Mouse (Mus musculus) midbrain, embryonic 13.5 days (tissue): ENCODE data around the gene A230050P20Rik. TPM values are rescaled to one million over a fixed set of nuclear protein-coding genes. Genes with fewer than 3 reads are reported as not detected.

Experiments used
- ATAC-seq: fragments of 200-750 bp; cut with Nextera tagmentation; 2 replicates; pipeline ENCODE4 v1.8.0; 2017; ENCODE audit warnings: mild to moderate bottlenecking, moderate TSS enrichment, moderate library complexity
- H3K27ac ChIP-seq: fragments of 300-500 bp; sonication (generic); 2 replicates; pipeline ENCODE4 v1.5.1; 2015; ENCODE audit warnings: inconsistent platforms, mild to moderate bottlenecking, moderate library complexity
- H3K27me3 ChIP-seq: fragments of 300-500 bp; sonication (generic); 2 replicates; pipeline ENCODE4 v1.6.1; 2015; ENCODE audit warnings: mild to moderate bottlenecking, inconsistent platforms
- H3K36me3 ChIP-seq: fragments of 300-500 bp; sonication (generic); 2 replicates; pipeline ENCODE4 v1.6.1; 2015; ENCODE audit warnings: mild to moderate bottlenecking, inconsistent platforms
- H3K4me1 ChIP-seq: fragments of 300-500 bp; sonication (generic); replicated peaks from 2 replicates; pipeline ENCODE4 v1.6.1; 2015; ENCODE audit warnings: inconsistent platforms
- H3K4me2 ChIP-seq: fragments of 300-500 bp; sonication (generic); replicated peaks from 2 replicates; pipeline ENCODE4 v1.6.1; 2015; ENCODE audit warnings: moderate library complexity, mild to moderate bottlenecking, inconsistent platforms
- H3K4me3 ChIP-seq: fragments of 300-500 bp; sonication (generic); replicated peaks from 2 replicates; pipeline ENCODE4 v1.5.1; 2015; ENCODE audit warnings: mild to moderate bottlenecking, inconsistent platforms
- H3K9ac ChIP-seq: fragments of 300-500 bp; sonication (generic); replicated peaks from 2 replicates; pipeline ENCODE4 v1.6.1; 2015; ENCODE audit warnings: mild to moderate bottlenecking, inconsistent platforms
- H3K9me3 ChIP-seq: fragments of 300-500 bp; sonication (generic); 2 replicates; pipeline ENCODE4 v1.6.1; 2016; ENCODE audit warnings: mild to moderate bottlenecking, inconsistent platforms
- WGBS: fragments of 180-500 bp; shearing (Covaris S2); methylation state at CpG from one replicate; pipeline ENCODE4 v1.1.7; 2015; 5-methylcytosine and 5-hydroxymethylcytosine counted together
- polyA plus RNA-seq: library from polyadenylated mRNA; unstranded; fragments of >200 nt; fragmentation: Nextera tagmentation; extraction: Ambion mirVana; gene quantifications from 2 replicates; pipeline ENCODE4 v1.2.1, GENCODE M21; 2015

The A230050P20Rik gene
- polyA plus RNA-seq, 1 experiment from 2014 or later: 0.94 TPM

- H3K4me3 ChIP-seq: no peak overlapping the region
- ATAC-seq: no peak
- no peaks in the 10 kb centered on the region for H3K27me3 ChIP-seq
- no peak overlapping the region for H3K9ac ChIP-seq
- 94% methylated on average over 5 of the region's 5 CpGs for WGBS
- H3K4me2 ChIP-seq: no peak overlapping the region
- H3K36me3 ChIP-seq: peaks cover 62% of the 10 kb centered on the region
- H3K27ac ChIP-seq: no peak overlapping the region
- no peaks in the 10 kb centered on the region for H3K9me3 ChIP-seq
- peaks cover 13% of the 10 kb centered on the region for H3K4me1 ChIP-seq
Measured at GRCm38 (mm10) chr9:20890411-20890810, 22.0 kb downstream of the A230050P20Rik start.

GRCm38 (mm10) chr9:20891339-20892103 is 23.1 kb downstream of the A230050P20Rik start:
- no peaks in the 10 kb centered on the region for H3K27me3 ChIP-seq
- H3K4me2 ChIP-seq: no peak overlapping the region
- no peak overlapping the region for H3K9ac ChIP-seq
- no peak overlapping the region for H3K4me3 ChIP-seq
- WGBS: 89% methylated on average over 26 of the region's 26 CpGs
- ATAC-seq: no peak
- H3K36me3 ChIP-seq: peaks cover 73% of the 10 kb centered on the region
- H3K4me1 ChIP-seq: peaks cover 13% of the 10 kb centered on the region
- no peak overlapping the region for H3K27ac ChIP-seq
- no peaks in the 10 kb centered on the region for H3K9me3 ChIP-seq

DNA sequence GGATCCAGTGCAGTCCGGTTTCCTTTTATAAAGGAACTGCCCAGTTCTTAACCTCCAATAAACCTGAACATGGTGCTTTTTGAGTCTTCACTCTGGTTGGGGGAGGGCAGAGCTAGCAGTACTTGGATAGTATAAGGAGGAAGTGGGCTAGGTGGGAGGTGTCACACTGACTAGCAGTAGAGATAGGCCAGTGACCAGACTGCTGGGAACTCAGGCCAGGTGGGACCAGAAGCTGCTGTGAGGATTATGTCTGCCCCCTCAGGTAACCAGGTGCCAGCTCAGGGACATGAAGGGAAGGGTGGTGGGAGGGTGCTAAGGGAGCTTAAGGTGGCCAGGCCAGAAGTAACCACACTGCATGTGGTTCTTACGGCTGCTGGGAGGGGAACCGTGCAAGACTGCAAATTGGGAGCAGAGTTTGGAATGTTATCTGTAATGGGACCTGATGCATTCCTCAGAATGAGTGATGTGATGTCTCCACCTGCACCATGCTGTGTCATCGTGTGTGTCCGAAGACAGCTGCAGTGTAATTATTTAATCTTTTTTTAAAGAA is 23.7 kb downstream of the A230050P20Rik start:
- Histone ChIP-seq H3K36me3 (peaks cover 77% of the 10 kb centered on the region), H3K9me3 (no peaks in the 10 kb centered on the region), H3K27ac (no peak overlapping the region), H3K27me3 (no peaks in the 10 kb centered on the region), H3K4me2 (no peak overlapping the region), H3K4me3 (no peak overlapping the region), H3K9ac (no peak overlapping the region), H3K4me1 (peaks cover 17% of the 10 kb centered on the region)
- 80% methylated on average over 5 of the region's 5 CpGs for WGBS
- no peak for ATAC-seq

DNA sequence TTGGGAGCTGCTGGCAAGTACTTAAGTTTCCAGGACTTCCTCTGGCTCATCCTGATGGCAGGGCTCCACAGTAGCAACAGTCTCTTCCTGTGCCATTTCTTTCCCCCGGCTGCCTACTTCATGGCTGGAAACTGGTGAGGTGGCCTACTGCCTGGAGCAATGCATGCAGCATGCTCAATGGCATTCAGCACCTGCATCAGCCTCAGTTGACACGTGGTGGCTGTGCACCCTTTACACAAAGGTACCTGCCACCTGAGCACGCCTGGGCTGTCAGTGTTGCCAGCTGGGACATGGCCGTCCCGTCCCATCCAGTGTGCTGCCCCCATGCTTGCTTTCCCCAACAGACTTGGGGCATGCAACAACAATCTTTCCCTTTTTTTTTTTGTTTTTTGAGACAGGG is 24.6 kb downstream of the A230050P20Rik start:
- Histone ChIP-seq H3K4me2 (no peak overlapping the region), H3K36me3 (peaks cover 77% of the 10 kb centered on the region), H3K27me3 (no peaks in the 10 kb centered on the region), H3K9ac (no peak overlapping the region), H3K4me1 (peaks cover 24% of the 10 kb centered on the region), H3K4me3 (no peak overlapping the region), H3K9me3 (no peaks in the 10 kb centered on the region), H3K27ac (no peak overlapping the region)
- 71% methylated on average over 5 of the region's 5 CpGs for WGBS
- ATAC-seq: no peak

DNA sequence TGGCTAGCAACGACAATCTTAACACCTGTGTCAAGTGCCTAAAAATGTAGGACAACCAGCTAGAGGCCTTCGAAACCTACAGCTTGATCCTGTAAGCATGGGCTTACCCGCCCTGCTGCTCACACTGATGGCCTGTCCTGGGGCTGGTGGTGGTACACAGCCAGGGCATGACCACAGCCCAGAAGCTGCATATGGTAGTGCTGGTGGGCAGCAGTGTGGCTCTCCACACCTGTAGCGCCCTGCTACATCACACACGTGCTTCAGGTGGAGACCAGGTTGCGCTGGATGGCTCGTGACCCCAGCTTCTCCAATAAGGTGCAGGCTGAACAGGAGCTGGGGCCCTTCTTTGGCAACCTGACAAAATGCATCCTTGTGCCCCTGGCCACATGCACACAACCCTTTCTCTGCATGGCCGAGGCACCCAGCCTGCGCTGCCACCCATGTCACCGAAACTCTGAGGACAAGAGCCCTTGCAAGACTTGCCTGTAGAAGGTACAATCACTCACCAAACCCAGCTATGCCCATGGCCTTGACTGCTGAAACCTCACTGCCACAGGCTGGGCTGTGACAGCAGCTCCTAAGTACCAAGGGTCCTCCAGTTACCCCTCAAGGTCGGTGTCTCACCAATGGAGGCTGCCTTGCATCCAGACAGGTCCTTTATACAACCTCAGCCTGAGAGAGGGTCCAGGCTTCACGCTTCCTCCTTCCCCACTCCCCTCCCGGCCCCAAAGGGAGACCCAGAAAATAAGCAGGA is 25.3 kb downstream of the A230050P20Rik start:
- no peak overlapping the region for H3K9ac ChIP-seq
- ATAC-seq: no peak
- peaks cover 20% of the 10 kb centered on the region for H3K4me1 ChIP-seq
- H3K27ac ChIP-seq: no peak overlapping the region
- peaks cover 77% of the 10 kb centered on the region for H3K36me3 ChIP-seq
- no peaks in the 10 kb centered on the region for H3K27me3 ChIP-seq
- no peak overlapping the region for H3K4me3 ChIP-seq
- 89% methylated on average over 13 of the region's 13 CpGs for WGBS
- no peak overlapping the region for H3K4me2 ChIP-seq
- no peaks in the 10 kb centered on the region for H3K9me3 ChIP-seq

DNA sequence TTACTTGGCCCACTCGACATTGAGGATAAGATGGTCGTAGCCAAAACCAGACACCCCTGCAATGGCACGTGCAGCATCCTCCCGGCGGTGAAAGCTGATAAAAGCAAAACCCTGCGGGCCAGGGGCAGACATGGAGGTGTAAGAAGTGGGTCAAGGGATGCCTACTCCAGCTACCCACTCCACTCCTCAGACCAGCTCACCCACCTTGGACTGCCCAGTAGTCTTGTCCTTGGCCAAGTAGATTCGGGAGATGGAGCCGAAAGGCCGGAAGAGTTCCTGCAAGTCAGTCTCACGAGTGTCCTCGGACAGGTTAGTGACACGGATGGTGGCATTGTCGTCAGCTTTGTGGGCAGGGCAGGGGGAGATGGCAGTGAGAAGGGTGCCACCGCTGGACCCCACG is 26.2 kb downstream of the A230050P20Rik start:
- Histone ChIP-seq H3K4me3 (no peak overlapping the region), H3K36me3 (peaks cover 73% of the 10 kb centered on the region), H3K27me3 (no peaks in the 10 kb centered on the region), H3K9ac (no peak overlapping the region), H3K27ac (no peak overlapping the region), H3K9me3 (no peaks in the 10 kb centered on the region), H3K4me2 (no peak overlapping the region), H3K4me1 (peaks cover 14% of the 10 kb centered on the region)
- WGBS: 92% methylated on average over 15 of the region's 15 CpGs
- ATAC-seq: no peak

- Histone ChIP-seq H3K9ac (no peak overlapping the region), H3K4me2 (no peak overlapping the region), H3K27me3 (no peaks in the 10 kb centered on the region), H3K27ac (no peak overlapping the region), H3K36me3 (peaks cover 65% of the 10 kb centered on the region), H3K4me1 (peaks cover 14% of the 10 kb centered on the region), H3K9me3 (no peaks in the 10 kb centered on the region), H3K4me3 (no peak overlapping the region)
- WGBS: 95% methylated on average over 9 of the region's 9 CpGs
- ATAC-seq: no peak
Measured at GRCm38 (mm10) chr9:20895382-20895781, 26.9 kb downstream of the A230050P20Rik start.

- Histone ChIP-seq H3K9ac (peak overlapping the region; percentile 96), H3K27me3 (no peaks in the 10 kb centered on the region), H3K4me3 (peak overlapping the region; percentile 94), H3K27ac (0 out of 2 replicates have a peak overlapping the region, but pooled peaks have one; percentile 35), H3K4me1 (peaks cover 16% of the 10 kb centered on the region), H3K4me2 (peak overlapping the region; percentile 98), H3K36me3 (peaks cover 40% of the 10 kb centered on the region), H3K9me3 (no peaks in the 10 kb centered on the region)
- ATAC-seq: peak; percentile 82
- WGBS: 7% methylated on average over 38 of the region's 39 CpGs
Measured at GRCm38 (mm10) chr9:20897736-20898510, 29.5 kb downstream of the A230050P20Rik start.

DNA sequence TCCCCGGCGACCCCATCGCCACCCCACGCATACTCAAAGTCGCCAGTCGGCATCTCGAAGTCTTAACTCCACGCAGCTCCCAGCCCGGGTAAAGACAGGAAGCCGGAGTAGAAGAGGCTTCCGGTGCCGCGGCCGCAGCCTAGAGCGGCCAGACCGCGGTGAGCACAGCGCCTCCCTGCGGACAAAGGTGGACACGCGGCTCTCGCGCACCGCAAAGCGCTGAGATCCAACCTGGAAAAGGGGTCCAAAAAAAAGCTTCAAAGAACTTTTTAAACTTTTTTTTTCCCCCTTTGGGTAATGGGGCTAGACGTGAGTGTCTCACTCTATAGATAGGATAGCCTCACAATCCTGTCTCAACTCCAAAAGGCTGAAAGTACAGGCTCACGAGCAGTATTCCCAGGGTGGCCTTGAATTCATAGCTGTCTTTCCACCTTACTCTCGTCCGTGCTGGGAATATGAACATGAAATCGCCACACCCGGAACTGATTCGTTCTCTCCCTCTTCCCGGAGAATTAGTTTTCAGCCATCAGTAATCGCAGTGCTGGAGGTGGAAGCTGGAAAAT is 30.1 kb downstream of the A230050P20Rik start, which contains the start of gene Eif3g:
Eif3g (minus strand) TSS at position 113 of the 563 bp plus-strand sequence.
- H3K4me3 ChIP-seq: peak within 1 kb of the TSS; percentile 94
- 4% methylated on average over 34 of the region's 34 CpGs for WGBS
- peak within 1 kb of the TSS; percentile 98 for H3K4me2 ChIP-seq
- no peaks in the 10 kb centered on the region for H3K27me3 ChIP-seq
- H3K27ac ChIP-seq: 0 out of 2 replicates have a peak within 1 kb of the TSS, but pooled peaks have one; percentile 35
- peak within 1 kb of the TSS; percentile 96 for H3K9ac ChIP-seq
- H3K4me1 ChIP-seq: peaks cover 16% of the 10 kb centered on the region
- H3K9me3 ChIP-seq: no peaks in the 10 kb centered on the region
- H3K36me3 ChIP-seq: peaks cover 33% of the 10 kb centered on the region
- ATAC-seq: peak; percentile 89

- Histone ChIP-seq H3K27ac (no peak overlapping the region), H3K4me3 (no peak overlapping the region), H3K9me3 (no peaks in the 10 kb centered on the region), H3K4me2 (no peak overlapping the region), H3K4me1 (peaks cover 16% of the 10 kb centered on the region), H3K27me3 (no peaks in the 10 kb centered on the region), H3K9ac (no peak overlapping the region), H3K36me3 (peaks cover 29% of the 10 kb centered on the region)
- 19% methylated on average over 13 of the region's 13 CpGs for WGBS
- ATAC-seq: no peak
Measured at GRCm38 (mm10) chr9:20901466-20902173, 33.2 kb downstream of the A230050P20Rik start.

DNA sequence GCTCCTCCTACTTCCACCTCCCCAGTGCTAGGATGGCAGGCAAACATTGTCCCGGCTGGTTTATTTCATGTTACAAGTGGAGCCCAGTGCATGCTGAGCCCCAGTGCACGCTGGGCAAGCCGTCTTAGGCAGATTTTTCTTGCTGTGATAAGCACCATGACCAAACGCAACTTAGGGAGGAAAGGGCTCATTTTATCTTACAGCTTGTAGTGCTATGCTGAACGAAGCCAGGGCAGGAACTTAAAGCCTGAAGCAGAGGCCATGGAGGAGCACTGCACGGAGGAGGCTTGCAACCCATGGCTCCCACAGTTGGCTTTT is 33.7 kb downstream of the A230050P20Rik start:
- Histone ChIP-seq H3K27me3 (no peaks in the 10 kb centered on the region), H3K27ac (no peak overlapping the region), H3K9ac (no peak overlapping the region), H3K36me3 (peaks cover 31% of the 10 kb centered on the region), H3K4me2 (no peak overlapping the region), H3K4me3 (no peak overlapping the region), H3K9me3 (no peaks in the 10 kb centered on the region), H3K4me1 (peaks cover 11% of the 10 kb centered on the region)
- no peak for ATAC-seq
- WGBS: 43% methylated on average over 6 of the region's 6 CpGs
